Mouse (Mus musculus): Measurements from ENCODE around the gene Gsta4. TPM values are rescaled to one million over a fixed set of nuclear protein-coding genes. Genes with fewer than 3 reads are reported as not detected.
"Not testable (repeated sequence)": the region's sequence is repeated elsewhere in the genome, so short reads cannot be mapped to it uniquely, and the experiment has no call there.

The Gsta4 gene
- total RNA-seq (2021), result 10 to 100 TPM; 22.0 to 23.9 TPM
- long read RNA-seq, experiment 1, transcript Gsta4-201 (7 exons, 977 nt), result major isoform, 8 of 8 reads
- long read RNA-seq, experiment 1, partial matches to known transcripts, result 0 of 8 reads
- long read RNA-seq, experiment 1, other reads (novel, unspliced or antisense), result 0 of 8 reads
- long read RNA-seq, experiment 2, transcript Gsta4-201 (7 exons, 977 nt), result major isoform, 9 of 9 reads
- long read RNA-seq, experiment 2, partial matches to known transcripts, result 0 of 9 reads
- long read RNA-seq, experiment 2, other reads (novel, unspliced or antisense), result 0 of 9 reads

DNA sequence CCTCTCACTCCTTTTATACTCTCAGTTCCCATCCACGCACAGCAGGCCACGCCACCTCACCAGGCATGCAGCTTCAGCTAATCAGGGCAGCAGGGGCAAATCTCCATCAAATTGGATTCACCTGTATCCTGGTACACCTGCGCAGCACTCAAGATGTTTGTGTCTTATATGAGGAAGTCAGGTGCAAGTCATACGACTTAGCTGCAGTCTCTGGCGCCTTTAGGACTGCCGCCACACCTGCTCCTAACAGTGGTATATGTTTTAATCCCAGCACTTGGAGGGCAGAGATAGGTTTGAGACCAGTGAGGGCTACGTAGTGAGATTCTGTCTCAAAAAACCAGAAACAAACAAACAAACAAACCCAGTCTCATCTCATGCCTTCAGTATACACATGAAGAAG lies at the start of gene Gsta4:
Gsta4 (plus strand) TSS at position 301 of the 400 bp plus-strand sequence.
- DNase-seq (ENCODE audit: low spot score), result not testable (repeated sequence)

DNA sequence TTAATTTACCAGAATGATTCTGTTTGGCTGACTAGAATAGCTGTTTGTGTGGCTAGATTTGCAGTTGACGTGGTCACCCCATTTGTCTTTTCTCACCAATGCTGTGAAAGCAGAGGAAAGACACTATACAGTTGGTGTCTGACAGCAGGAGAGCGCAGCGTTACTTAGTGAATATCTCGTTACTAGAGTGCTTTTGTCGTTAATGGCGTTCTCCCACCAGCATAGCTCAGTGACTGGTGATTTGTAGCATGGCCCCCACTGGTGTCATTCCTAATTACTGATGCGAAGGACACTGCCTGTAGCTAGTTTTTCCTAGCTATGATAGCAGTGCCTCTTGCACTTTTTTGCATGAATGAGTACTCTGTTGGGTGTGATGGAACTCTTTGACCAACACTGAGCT lies 46.9 kb upstream of the Gsta4 start:
- no peak for DNase-seq (ENCODE audit: low spot score)

DNA sequence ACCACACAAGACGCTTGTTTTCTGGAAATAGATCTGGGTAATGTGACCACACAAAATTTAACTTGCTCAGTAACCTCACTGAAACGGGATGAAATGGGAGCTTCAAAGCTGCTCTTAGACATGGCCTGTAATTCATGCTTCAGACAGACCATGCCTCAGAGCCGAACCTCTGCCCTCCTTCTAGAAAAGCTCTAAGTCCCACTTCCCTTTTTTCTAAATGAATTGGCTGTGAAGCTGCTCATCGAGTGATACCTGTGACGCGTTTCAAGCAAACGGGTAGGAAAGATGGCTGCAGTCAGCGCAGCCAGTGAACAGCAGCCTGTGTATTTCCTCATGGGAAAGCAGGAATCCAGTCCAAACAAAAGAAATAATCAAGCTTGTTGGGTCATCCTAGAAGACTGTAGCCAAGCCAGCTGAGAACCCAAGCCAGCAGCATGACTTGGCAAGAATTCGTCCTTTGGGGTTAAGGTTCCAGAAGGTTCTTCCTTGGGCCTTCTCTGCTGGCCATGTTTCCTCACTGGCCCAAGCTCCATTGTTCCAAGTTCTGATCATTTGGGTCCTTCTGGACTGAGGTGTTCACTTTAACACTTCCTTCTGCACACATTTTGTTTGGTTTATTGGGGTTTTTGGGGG lies 44.4 kb upstream of the Gsta4 start:
- peak; percentile 71 for DNase-seq (ENCODE audit: low spot score)

DNA sequence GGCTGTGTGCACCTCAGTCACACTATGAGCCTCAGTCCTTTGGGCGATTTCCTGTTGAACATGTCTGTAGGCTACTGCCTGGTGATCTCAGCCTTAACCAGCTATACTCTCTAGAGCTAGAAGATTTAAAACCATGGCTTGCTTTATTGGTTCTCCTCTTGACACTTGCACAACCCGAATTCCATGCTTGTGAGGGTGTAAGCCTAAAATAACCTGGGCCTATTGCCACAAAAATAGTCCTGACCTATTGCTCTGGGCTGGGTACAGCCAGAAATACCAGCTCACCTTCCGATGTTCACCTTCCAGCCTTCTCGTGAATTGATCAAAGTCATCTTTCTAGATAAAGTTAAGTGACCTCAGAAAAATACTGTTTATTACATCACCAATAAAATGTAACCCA lies 43.1 kb upstream of the Gsta4 start:
- DNase-seq (ENCODE audit: low spot score), result peak; percentile 75

DNA sequence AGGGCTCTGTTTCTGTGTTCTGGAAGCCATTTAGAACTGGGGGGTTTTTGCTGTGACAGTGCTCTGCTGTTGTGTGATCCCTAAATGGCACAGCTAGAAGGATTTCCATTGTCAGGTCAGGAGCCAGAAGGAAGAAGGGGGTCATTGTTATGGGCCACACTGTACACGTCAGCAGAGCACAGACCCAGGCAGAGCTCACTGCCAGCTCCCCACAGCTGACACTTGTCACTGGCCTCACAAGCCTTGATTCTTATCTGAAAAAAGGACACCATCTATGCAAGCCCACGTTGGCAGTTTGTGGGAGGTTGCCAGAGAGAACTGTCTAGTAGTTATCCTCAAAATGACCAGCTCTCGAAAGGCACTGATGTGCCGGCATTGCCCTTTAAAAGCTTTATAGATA lies 36.5 kb upstream of the Gsta4 start:
- DNase-seq (ENCODE audit: low spot score), result no peak

DNA sequence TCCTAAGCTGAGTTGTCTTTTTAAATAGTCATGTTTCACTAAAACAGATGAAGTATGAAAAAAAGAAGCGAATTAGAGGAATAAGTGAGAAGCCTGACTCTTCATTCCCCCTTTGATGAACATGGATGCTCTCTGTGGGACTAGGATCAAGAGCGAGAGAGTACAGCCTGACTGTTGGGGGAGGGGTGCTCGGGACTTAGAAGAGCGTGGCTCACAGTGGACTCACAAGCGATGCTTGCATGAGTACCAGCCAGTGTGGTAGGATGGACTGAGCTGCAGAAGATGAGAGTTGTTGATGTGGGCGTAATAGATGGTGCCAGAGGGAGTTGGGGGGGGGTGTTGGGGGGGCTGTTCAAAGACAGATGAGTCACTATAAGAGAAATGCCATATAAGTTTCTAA lies 35.9 kb upstream of the Gsta4 start:
- no peak for DNase-seq (ENCODE audit: low spot score)

DNA sequence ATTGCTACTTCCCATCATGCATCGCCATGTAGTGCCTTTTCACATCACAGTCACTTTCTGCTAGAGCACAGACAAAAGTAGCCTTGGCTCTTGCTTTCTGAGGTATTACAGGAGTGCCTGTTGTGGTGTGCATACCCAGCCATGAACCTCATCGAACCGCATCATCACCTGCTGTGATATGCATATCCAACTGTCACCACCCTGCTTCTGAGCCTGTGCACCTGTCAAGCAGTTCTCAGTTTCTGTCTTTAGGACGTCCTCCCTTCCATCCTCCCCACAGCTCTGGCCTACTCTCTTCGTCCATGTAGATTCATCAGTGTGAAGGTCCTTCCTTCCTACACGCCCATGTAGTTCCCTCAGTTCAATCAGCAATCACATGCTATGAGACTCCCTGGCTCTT lies 34.4 kb upstream of the Gsta4 start:
- no peak for DNase-seq (ENCODE audit: low spot score)

DNA sequence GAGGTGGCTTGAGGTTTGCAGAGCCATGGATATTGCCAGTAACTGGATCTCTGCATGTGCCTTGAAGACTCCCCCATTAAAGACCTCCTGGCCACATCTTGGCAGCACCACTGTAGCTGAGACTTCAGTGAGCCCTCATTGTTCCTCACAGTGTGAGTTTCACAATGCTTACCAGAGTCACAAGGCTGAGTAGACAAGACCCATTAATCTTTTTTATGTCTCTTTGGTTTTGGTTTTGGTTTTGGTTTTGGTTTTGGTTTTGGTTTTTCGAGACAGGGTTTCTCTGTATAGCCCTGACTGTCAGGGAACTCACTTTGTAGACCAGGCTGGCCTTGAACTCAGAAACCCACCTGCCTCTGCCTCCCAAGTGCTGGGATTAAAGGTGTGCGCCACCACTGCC lies 32.8 kb upstream of the Gsta4 start:
- not testable (repeated sequence) for DNase-seq (ENCODE audit: low spot score)

DNA sequence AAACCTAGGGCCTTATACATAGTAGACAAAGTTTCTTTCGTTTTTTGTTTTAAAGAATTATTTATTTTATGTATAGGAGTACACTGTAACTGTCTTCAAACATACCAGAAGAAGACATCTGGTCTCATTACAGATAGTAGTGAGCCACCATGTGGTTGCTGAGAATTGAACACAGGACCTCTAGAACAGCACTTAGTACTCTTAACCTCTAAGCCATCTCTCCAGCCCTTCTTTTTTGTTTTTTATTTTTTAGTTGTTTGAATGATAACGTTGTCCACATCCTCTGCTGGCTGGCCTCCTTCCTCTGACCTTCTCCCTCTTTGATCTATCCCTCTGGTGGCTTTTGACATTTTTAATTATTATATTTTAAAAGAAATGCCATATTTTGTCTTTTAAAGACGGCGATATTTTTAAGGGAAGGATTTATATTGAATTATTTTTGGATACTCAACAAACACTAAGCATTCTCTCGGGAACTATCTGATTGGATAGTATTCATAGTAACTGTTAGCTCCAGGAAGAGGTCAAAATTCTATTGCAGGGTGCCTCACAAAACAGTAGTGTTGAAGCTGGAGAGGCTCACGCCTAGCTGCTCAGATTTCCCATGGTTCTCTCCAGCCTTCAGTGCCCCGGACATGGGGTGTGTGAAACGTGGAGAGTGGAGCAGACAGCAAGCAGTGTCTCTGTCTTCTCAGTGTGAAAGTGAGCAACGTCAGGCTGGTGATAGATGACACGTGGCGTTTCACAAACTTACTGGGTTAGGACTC lies 28.2 kb upstream of the Gsta4 start:
- no peak for DNase-seq (ENCODE audit: low spot score)

DNA sequence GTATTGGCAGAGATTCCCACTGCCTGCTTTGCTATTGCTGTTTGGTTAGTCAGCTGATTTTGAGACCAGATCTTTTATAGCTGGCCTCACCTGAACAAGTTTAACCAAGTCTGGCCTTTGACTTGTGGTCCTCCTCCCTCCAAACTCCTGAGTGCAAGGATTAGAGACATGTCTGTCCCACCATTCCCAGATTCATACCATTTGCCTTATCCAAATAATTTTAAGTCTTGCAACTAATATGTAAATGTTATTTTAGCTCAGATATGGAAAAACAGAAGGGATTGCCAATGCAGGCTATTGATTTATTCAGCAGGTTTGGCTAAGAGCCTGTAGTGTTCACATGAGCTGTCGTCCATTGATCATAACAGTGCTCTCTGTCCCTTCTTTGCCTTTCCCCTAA lies 25.4 kb upstream of the Gsta4 start:
- no peak for DNase-seq (ENCODE audit: low spot score)

DNA sequence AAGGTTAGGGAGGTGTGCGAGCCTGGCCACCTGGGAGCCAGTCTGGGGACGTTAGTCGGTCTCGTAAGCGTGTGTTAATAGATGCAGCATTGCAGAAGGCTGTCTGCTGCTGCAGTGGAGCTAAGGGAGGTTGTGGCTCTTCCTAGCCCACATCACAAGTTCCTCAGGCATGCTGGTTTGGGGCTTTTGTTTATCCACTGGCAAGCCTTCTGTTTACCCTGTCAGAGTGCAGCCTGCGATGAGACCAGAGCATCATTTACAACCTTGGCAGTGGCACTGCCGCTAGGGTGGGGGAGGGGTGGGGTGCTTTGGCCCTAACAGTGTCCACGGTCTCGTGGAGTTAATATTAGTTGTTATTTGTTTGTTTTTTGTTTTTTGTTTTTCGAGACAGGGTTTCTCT lies 19.3 kb upstream of the Gsta4 start:
- no peak for DNase-seq (ENCODE audit: low spot score)

DNA sequence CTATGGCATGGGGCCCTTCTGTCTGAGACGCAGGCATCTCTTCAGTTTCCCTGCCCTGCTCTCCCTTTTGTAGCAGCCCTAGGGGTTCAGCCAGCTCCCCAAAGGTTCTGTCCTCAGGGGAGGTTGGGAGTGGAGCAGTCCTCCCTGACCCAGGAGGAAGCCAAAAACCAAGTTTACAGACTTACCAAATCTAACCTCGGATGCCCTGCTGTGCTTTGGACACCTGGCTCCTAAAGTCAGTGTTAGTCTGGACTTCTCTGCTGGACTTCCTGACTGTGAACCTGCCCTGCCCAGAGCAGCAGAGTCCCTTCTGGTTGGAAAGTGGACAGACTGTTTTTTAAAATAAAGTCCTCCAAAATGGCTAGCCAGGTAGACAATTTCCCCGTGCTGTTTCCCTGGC lies 17.8 kb upstream of the Gsta4 start:
- no peak for DNase-seq (ENCODE audit: low spot score)

DNA sequence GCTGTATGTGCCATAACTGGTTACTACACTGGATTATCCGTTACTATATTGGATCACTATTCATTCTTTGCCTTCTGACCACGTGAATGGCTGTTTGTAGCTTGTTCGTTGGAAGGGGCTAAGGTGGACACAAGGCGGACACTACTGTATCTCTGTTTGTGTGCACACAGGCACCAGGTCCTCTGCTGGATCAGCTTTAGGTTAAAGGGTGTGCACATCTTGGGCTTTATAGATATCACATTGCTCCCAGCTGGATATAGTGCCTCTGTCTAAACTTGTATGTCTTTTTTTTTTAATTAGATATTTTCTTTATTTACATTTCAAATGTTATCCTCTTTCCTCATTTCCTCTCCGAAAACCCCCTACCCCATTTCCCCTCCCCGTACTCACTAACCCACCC lies 17.1 kb upstream of the Gsta4 start:
- no peak for DNase-seq (ENCODE audit: low spot score)

DNA sequence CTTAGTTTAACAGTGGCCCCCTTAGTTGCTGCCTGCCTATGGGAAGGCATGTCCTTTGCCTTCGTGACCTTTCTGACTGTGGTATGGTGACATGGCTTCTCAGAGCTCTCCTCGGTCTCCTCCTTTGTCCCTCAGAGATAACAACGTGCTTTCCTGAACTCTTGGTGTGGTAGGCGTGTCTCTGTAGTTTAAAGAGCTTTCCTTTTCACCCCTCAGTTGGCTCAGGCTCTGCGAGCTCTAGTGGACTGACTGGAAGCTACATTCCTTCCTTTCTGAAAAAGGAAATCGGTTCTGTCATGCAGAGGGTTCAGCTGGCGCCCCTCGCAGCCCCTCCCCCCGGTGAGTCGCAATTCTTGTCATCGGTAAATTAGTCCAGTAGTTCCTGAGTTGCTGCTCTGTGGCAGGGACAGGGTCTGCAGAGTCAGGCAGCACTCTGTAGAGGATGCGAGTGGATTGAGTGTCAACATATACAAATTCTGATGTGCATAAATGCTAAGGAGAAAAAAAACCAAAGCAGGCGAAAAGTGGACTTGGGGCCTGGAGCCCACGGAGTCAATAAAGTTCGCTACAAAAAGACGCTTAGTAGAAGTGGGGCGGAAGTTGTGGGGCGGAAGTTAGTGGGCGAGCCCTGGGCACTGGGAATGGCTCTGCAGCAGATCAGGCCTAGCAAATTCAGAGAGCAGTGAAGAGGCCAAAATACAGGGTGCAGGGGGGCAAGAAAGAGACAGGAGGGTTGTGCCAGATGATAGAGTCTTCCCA lies 15.7 kb upstream of the Gsta4 start:
- DNase-seq (ENCODE audit: low spot score), result no peak

DNA sequence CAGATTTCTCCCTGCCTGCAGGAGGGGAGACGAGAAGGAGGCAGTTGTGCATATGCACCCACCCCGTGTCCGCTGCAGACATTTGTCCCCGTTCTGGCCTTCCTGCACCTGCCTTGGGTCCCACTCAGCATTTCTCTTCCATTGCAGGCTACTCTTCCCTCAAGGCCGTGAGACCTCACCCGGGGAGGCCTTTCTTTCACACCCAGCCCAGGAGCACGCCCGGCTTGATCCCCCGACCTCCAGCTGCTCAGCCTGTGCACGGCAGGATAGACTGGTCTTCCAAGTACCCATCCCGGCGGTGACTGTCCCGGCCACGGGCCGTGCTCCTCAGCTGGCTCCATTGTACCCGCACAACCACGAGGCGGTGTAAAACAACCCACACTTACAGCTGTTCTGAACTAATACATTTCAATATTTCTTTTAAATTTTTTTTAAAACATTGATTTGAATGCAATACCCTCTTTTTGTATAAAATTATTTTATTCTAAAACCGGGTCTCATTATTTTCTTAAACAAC lies 15.1 kb upstream of the Gsta4 start:
- no peak for DNase-seq (ENCODE audit: low spot score)

DNA sequence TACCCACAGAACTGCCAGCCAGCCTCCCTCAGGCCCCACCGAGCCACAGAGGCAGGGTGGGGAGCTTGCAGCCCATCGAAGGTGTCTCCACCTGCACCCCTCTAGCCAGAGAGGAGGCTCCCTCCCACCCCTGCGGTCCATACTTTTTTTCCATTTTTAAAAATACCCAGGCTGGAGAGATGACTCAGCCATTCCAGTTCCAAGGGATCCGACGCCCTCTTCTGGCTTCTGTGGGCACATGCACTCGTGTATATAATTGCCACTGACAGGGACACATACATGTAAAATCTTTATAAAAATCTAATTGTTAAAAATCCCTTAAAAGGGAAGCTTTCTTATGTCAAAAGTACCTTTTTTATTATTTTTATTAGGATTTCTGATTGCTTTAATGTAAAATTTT lies 13.7 kb upstream of the Gsta4 start:
- DNase-seq (ENCODE audit: low spot score), result no peak

DNA sequence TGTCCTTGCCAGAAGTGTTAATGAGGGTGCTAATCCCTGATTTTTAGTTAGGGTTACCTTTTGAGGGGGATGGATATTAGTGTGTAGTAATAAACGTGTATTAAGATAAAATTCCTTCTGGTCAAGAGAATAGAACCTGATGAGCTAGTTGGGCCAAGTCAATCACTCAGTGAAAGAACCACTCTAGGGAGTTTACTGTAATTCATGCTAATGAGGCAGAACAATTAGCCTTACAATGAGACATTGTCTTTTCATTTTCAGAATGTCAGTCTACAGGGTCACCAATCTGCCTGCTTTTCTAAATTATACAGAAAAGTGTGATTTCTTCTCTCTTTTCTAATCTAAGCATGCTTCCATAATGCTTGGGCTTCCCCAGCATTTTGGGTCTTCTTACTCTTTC lies 8.6 kb upstream of the Gsta4 start:
- no peak for DNase-seq (ENCODE audit: low spot score)

DNA sequence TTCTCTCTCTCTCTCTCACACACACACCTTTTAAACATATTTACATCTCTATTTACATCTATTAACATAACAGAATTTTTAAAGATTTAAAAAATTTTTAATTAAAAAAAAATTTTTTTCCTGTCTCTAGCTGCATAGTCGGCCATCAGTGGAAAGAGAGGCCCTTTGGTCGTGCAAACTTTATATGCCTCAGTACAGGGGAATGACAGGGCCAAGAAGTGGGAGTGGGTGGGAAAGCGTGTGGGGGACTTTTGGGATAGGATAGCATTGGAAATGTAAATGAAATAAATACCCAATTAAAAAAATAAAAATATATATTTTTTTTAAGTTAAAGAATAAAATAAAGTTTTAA lies 7.7 kb upstream of the Gsta4 start:
- DNase-seq (ENCODE audit: low spot score), result not testable (repeated sequence)

DNA sequence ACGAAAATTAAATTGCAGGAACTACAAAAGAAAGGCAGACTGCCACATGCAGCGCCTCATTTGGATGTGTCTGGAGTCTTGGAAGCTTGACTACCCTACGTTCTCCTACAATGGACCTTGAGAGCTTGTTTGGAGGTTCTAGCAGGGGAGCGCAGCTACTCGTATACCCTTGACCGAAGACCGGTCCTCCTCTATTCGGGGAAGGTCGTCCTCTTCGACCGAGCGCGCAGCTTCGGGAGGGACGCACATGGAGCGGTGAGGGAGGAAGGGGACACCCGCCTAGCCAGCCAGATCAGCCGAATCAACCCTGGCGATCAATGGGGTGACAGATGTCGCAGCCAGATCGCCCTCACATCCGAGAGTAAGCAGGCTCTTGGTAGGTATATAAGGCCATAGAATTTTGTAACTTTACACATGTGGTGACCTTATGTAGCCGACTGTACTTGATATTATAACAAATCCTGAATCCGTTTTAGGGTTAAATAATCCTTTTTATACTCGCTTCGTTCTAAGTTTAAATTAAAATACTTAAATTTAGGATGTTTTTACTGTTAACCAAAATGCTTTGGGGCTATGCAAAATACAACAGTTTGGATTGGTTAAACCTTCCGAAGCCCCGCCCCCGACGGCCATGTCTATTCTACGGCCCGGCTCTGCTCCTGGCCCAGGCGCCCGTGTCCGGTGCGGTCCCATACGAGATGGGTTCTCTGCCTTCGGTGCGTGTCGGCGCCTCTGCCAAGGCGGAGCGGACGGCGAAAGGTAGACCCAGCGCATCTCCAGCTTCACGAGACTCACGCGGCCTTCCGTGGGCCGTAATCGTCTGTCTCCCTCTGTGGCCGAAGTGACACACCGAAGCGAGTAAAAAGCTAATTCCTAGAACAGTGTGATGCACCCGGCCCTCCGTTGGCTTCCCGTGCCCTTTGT lies 7.0 kb upstream of the Gsta4 start:
- DNase-seq (ENCODE audit: low spot score), result peak; percentile 94

DNA sequence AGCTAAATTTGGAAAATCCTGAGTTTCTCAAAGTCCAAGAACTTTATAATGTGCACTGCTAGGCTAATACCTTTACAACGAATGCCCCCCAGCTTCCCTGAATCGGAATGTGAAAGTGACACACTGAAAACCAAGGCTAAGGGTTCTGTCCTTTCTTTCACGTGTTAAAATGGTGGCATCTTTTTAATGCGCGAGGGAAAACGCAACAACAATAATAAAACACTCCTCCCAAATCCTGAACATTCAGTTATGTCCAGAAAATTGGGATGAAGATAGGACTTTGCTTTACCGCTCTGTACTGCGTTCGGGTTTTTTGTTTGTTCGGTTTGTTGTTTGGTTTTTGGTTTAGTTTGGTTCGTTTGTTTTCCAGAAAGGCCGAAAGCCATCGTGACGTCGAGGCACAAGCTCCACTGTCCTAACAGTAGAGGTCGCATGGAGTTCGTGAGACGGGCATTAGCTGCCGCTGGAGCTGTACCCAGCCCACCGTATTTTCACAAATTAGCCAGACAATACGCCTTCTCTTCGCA lies 6.3 kb upstream of the Gsta4 start:
- DNase-seq (ENCODE audit: low spot score), result peak; percentile 67

DNA sequence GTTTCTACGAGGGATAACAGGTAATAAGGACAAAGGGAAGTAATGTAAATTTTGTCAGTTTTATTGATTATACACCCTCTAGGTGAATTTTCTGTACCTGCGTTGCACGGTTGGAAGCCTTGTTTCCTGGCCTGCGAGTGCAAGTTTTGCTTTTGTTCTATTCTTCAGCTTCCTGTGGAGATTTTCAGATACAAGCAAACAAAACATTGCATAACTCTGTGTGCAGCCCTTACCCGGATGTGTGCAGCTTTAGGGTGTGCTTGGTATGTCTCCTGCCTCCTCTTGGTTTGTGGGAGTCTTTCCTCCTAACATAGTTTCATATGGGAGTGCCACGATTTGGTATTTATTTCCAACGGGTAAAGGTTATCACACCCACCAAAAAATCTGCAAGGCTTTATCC lies 5.7 kb upstream of the Gsta4 start:
- no peak for DNase-seq (ENCODE audit: low spot score)
